Mouse (Mus musculus): ENCODE data around the gene Mpzl1. TPM values are rescaled to one million over a fixed set of nuclear protein-coding genes. Genes with fewer than 3 reads are reported as not detected.

Gene Mpzl1
- polyA plus RNA-seq, 1 experiment from 2014 or later = 150 TPM

DNA sequence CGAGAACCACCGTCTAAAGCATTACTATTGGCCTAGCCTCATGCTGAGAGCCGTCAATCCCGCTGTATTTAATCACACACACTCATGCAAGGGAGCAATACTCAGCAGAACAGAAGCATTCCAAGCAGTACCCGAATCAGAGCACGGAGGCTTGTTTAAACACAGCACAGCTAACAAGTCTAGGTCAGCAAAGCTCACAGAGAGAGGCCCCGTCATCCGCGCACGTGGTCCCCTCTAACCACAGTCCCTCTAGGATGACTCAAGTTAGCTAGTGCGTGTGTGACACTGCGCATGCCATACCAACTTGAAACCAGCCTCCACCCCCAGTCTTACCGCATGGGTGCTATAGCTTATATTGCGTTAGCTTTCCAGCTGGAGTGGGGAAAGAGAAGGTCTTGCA lies 31.1 kb downstream of the Mpzl1 start:
- Histone ChIP-seq H3K9me3 (ENCODE audit: control insufficient read depth, low read length) (no peaks in the 10 kb centered on the region), H3K27ac (ENCODE audit: low read depth, low read length) (no peak overlapping the region), H3K4me3 (ENCODE audit: low read depth, low read length) (no peak overlapping the region), H3K27me3 (ENCODE audit: control insufficient read depth, insufficient read depth, low read length) (no peaks in the 10 kb centered on the region), H3K4me2 (replicated peaks; ENCODE audit: low read depth, low read length) (no peak overlapping the region), H3K36me3 (ENCODE audit: control insufficient read depth, insufficient read depth, low read length) (no peaks in the 10 kb centered on the region), H3K9ac (ENCODE audit: low read depth, low read length) (no peak overlapping the region), H3K4me1 (replicated peaks; ENCODE audit: control insufficient read depth, insufficient read depth, low read length) (no peaks in the 10 kb centered on the region)
- ATAC-seq (ENCODE audit: low FRiP score) (no peak), DNase-seq (ENCODE audit: low spot score) (no peak)
- WGBS = 89% methylated on average over 14 of the region's 14 CpGs

DNA sequence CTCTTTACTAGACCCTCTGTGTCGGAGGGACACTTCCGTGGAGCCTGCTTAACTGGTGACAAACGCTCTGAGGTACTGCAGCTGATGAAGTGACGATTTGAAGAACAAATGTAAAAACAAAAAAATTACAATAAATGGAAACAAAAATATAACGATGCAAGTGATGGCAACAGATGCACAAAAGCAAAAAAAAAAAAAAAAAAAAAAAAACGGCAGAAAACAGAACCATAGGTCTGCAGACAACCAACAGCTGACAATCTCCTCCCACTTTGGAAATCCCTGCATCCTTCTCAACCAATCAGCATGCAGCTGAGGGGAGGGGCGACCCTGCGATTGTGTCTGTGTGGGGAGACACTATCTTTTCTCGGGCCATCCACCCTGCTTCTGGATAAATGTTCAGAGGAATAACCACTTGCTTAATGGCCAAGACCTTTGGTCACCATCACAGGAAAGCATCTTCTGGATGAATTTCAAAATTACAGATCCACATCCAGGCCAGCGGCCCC lies 32.5 kb downstream of the Mpzl1 start:
- Histone ChIP-seq H3K36me3 (ENCODE audit: control insufficient read depth, insufficient read depth, low read length) (no peaks in the 10 kb centered on the region), H3K9ac (ENCODE audit: low read depth, low read length) (no peak overlapping the region), H3K9me3 (ENCODE audit: control insufficient read depth, low read length) (no peaks in the 10 kb centered on the region), H3K27me3 (ENCODE audit: control insufficient read depth, insufficient read depth, low read length) (no peaks in the 10 kb centered on the region), H3K4me1 (replicated peaks; ENCODE audit: control insufficient read depth, insufficient read depth, low read length) (no peaks in the 10 kb centered on the region), H3K27ac (ENCODE audit: low read depth, low read length) (no peak overlapping the region), H3K4me3 (ENCODE audit: low read depth, low read length) (no peak overlapping the region), H3K4me2 (replicated peaks; ENCODE audit: low read depth, low read length) (no peak overlapping the region)
- WGBS = 82% methylated on average over 10 of the region's 10 CpGs
- no peak for ATAC-seq (ENCODE audit: low FRiP score)
- DNase-seq (ENCODE audit: low spot score) = no peak

DNA sequence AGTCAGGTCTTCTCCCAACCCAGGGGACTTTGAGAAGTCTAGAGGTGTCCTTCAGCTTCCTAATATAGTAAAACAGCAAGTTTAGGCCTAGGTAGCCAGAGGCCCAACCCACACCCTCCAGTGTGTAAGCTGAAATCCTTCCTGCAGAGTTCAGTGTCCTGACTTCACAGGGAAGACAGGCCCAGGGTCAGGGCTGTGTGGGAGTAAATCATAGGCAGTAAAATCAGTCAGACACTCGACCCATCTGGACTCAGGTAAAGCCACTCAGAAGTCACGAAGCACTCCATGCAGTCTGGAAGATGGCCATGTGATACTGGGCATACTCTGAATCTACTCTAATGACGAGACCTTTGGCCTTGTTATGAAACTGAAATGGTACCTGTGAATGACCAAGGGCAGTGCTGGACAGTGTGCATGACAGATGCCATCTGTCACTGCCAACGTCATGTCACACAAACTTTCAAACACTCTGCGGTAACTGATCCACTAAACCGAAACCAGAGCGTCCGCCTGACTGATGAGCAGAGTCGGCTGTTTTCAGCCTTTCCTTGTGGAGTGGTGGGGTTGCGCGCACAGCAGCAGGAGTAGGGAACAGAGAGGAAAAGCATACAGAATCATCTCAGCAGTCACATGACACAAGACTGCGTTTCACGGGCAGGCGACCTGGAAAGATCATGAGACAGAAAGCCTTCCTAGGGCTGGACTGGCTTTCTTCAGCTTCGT lies 39.5 kb downstream of the Mpzl1 start:
- DNase-seq (ENCODE audit: low spot score) (no peak), ATAC-seq (ENCODE audit: low FRiP score) (no peak)
- no peaks in the 10 kb centered on the region for H3K36me3 ChIP-seq (ENCODE audit: control insufficient read depth, insufficient read depth, low read length)
- H3K27ac ChIP-seq (ENCODE audit: low read depth, low read length) = no peak overlapping the region
- H3K4me2 ChIP-seq (replicated peaks; ENCODE audit: low read depth, low read length) = no peak overlapping the region
- H3K4me1 ChIP-seq (replicated peaks; ENCODE audit: control insufficient read depth, insufficient read depth, low read length) = no peaks in the 10 kb centered on the region
- no peak overlapping the region for H3K4me3 ChIP-seq (ENCODE audit: low read depth, low read length)
- no peaks in the 10 kb centered on the region for H3K27me3 ChIP-seq (ENCODE audit: control insufficient read depth, insufficient read depth, low read length)
- H3K9me3 ChIP-seq (ENCODE audit: control insufficient read depth, low read length) = no peaks in the 10 kb centered on the region
- H3K9ac ChIP-seq (ENCODE audit: low read depth, low read length) = no peak overlapping the region
- 92% methylated on average over 15 of the region's 15 CpGs for WGBS

DNA sequence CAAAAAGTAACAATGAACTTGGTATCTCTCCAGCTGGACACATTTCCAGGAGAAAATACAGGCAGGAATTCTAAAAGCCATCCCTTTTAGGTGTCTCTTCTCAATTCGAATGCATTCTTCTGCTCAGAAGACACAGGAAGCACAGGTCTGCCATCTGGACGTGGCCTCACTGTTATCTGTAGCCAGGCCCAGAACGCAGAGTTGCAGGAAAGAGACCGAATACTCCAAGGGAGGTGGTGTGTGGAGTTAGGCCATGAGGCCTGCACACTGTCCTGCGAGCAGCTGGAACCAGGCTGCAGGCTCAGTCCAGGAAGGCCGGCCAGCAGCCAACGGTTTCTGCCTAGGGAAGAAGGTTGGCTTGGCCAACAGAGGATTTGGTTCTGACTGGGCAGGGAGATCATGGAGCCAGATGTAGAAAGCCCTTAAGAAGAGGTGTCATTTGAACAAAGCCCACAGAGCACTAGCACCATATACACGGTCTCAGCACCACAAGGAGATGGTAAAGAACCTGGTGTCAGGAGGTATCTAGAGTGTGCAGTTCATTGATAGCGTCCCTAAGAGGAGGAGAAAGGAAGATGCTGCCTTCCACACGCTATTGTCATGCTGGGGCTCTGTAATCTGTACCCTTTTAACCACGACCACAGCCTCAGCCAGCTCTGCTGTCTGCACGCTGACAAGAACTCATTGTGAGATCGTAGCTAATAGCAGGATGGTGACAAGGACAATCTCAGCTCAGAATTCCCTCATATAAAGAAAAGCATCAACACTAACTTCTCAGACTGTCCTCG lies 41.8 kb downstream of the Mpzl1 start:
- no peak overlapping the region for H3K9ac ChIP-seq (ENCODE audit: low read depth, low read length)
- H3K4me2 ChIP-seq (replicated peaks; ENCODE audit: low read depth, low read length) = no peak overlapping the region
- 90% methylated on average over 14 of the region's 14 CpGs for whole genome bisulfite sequencing
- no peak overlapping the region for H3K4me3 ChIP-seq (ENCODE audit: low read depth, low read length)
- no peaks in the 10 kb centered on the region for H3K4me1 ChIP-seq (replicated peaks; ENCODE audit: control insufficient read depth, insufficient read depth, low read length)
- DNase-seq (ENCODE audit: low spot score) (no peak), ATAC-seq (ENCODE audit: low FRiP score) (no peak)
- no peak overlapping the region for H3K27ac ChIP-seq (ENCODE audit: low read depth, low read length)
- no peaks in the 10 kb centered on the region for H3K36me3 ChIP-seq (ENCODE audit: control insufficient read depth, insufficient read depth, low read length)
- H3K9me3 ChIP-seq (ENCODE audit: control insufficient read depth, low read length) = no peaks in the 10 kb centered on the region
- no peaks in the 10 kb centered on the region for H3K27me3 ChIP-seq (ENCODE audit: control insufficient read depth, insufficient read depth, low read length)

DNA sequence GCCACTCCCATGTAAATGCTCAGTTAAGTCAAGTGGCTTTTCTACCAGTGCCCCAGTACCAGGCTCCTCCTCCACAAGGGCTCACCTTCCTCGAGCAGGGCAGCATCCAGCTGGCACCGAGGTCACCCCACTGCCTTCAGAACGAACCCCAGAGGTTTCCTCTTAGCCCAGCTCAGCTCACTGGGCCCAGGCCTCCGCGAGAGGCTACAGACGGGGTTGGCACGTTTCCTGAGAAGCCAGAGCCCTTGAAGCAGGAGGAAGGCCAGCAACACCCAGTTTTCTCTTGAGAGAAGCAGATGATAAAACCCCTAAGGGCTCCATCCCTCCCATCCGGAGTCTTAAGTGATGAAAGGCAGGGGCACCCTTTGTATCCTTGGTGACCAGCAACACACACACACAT lies 43.6 kb downstream of the Mpzl1 start:
- WGBS = 90% methylated on average over 8 of the region's 8 CpGs
- Histone ChIP-seq H3K36me3 (ENCODE audit: control insufficient read depth, insufficient read depth, low read length) (no peaks in the 10 kb centered on the region), H3K4me1 (replicated peaks; ENCODE audit: control insufficient read depth, insufficient read depth, low read length) (no peaks in the 10 kb centered on the region), H3K9ac (ENCODE audit: low read depth, low read length) (no peak overlapping the region), H3K4me2 (replicated peaks; ENCODE audit: low read depth, low read length) (no peak overlapping the region), H3K9me3 (ENCODE audit: control insufficient read depth, low read length) (no peaks in the 10 kb centered on the region), H3K4me3 (ENCODE audit: low read depth, low read length) (no peak overlapping the region), H3K27me3 (ENCODE audit: control insufficient read depth, insufficient read depth, low read length) (no peaks in the 10 kb centered on the region), H3K27ac (ENCODE audit: low read depth, low read length) (no peak overlapping the region)
- DNase-seq (ENCODE audit: low spot score) = no peak
- no peak for ATAC-seq (ENCODE audit: low FRiP score)

DNA sequence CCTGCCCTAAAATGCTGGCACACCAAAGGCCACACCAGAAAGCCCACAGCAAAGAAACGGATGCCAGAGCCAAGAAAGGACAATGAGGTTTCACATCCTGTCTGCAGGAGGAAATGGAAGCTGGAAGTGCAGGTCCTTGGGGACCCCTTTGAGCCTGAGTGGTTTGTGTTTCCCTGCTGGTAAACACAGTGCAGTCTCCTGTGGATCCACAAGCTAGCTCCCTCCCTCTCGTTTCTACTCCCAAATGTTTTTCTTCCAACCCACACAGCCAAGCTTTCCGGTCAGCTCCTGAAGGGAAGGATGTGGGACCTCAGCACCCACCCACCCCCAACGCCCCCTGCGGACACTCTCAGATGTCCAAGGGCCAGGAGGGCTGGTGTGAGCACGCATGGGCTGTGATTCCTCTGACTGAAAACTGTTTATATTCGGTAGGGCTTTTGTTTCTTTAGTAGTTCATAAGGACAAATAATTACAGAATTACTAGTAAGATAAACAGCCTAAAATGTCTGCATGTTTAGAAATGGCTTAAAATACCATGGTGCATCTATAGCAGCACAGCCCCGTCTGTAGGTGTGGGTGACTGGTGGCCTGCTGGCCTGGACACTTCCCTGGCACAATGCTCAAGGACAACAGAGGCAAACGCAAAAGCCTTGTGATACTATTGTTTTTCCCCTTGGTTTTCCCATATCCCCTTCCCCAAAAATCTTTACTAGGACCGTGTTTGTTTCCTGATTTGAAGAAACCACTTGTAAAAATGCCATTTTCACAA lies 44.9 kb downstream of the Mpzl1 start:
- 54% methylated on average over 10 of the region's 10 CpGs for WGBS
- no peaks in the 10 kb centered on the region for H3K4me1 ChIP-seq (replicated peaks; ENCODE audit: control insufficient read depth, insufficient read depth, low read length)
- H3K36me3 ChIP-seq (ENCODE audit: control insufficient read depth, insufficient read depth, low read length) = no peaks in the 10 kb centered on the region
- DNase-seq (ENCODE audit: low spot score) (no peak), ATAC-seq (ENCODE audit: low FRiP score) (no peak)
- no peaks in the 10 kb centered on the region for H3K27me3 ChIP-seq (ENCODE audit: control insufficient read depth, insufficient read depth, low read length)
- H3K9me3 ChIP-seq (ENCODE audit: control insufficient read depth, low read length) = no peaks in the 10 kb centered on the region
- H3K27ac ChIP-seq (ENCODE audit: low read depth, low read length) = no peak overlapping the region
- no peak overlapping the region for H3K4me3 ChIP-seq (ENCODE audit: low read depth, low read length)
- no peak overlapping the region for H3K9ac ChIP-seq (ENCODE audit: low read depth, low read length)
- H3K4me2 ChIP-seq (replicated peaks; ENCODE audit: low read depth, low read length) = no peak overlapping the region

DNA sequence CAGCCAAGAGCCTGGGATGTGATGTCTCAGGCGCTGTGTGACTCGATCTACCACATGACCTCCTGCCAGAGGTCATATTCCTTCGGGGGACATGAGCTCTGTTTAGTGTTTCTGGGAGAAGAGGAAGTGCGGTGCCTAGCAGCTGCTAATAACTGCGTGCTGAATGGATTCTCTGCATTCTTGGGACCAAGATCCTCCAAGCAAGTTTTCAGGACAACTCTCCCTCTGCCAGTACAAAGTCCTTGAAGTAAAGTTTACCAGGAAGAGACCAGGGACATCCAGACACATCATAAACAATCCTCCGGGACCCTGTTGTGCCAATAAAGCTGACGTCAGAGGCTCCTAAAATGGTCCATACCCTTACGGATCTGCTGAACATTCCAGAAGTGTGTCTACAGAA lies 46.5 kb downstream of the Mpzl1 start:
- Histone ChIP-seq H3K4me1 (replicated peaks; ENCODE audit: control insufficient read depth, insufficient read depth, low read length) (no peaks in the 10 kb centered on the region), H3K9me3 (ENCODE audit: control insufficient read depth, low read length) (no peaks in the 10 kb centered on the region), H3K4me3 (ENCODE audit: low read depth, low read length) (no peak overlapping the region), H3K36me3 (ENCODE audit: control insufficient read depth, insufficient read depth, low read length) (no peaks in the 10 kb centered on the region), H3K27me3 (ENCODE audit: control insufficient read depth, insufficient read depth, low read length) (no peaks in the 10 kb centered on the region), H3K4me2 (replicated peaks; ENCODE audit: low read depth, low read length) (no peak overlapping the region), H3K9ac (ENCODE audit: low read depth, low read length) (no peak overlapping the region), H3K27ac (ENCODE audit: low read depth, low read length) (no peak overlapping the region)
- no peak for ATAC-seq (ENCODE audit: low FRiP score)
- WGBS = 66% methylated on average over 8 of the region's 8 CpGs
- peak; percentile 4 for DNase-seq (ENCODE audit: low spot score)

DNA sequence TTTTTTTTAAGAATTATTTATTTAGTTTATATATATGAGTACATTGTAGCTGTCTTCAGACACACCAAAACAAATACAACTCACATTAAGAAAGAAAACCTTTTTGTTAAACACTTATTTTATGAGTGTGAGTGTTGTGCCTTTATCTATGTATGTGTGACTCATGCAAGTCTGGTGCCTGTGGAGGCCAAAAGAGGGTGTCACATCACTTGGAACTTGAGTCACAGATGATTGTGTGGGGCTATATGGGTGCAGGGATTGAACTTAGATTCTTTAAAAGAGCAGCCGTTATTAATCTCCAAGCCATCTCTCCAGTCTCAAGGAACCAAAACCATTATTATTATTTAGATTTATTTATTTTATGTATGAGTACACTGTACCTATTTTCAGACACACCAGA lies 48.0 kb downstream of the Mpzl1 start:
- Histone ChIP-seq H3K36me3 (ENCODE audit: control insufficient read depth, insufficient read depth, low read length) (no peaks in the 10 kb centered on the region), H3K4me1 (replicated peaks; ENCODE audit: control insufficient read depth, insufficient read depth, low read length) (no peaks in the 10 kb centered on the region), H3K4me2 (replicated peaks; ENCODE audit: low read depth, low read length) (no peak overlapping the region), H3K9me3 (ENCODE audit: control insufficient read depth, low read length) (no peaks in the 10 kb centered on the region), H3K27me3 (ENCODE audit: control insufficient read depth, insufficient read depth, low read length) (no peaks in the 10 kb centered on the region), H3K4me3 (ENCODE audit: low read depth, low read length) (no peak overlapping the region), H3K9ac (ENCODE audit: low read depth, low read length) (no peak overlapping the region), H3K27ac (ENCODE audit: low read depth, low read length) (no peak overlapping the region)
- 85% methylated on average over 1 of the region's 1 CpGs for WGBS
- DNase-seq (ENCODE audit: low spot score) (no peak), ATAC-seq (ENCODE audit: low FRiP score) (no peak)
